Mouse (Mus musculus): ENCODE measurements around the gene C2. TPM values are rescaled to one million over a fixed set of nuclear protein-coding genes. Genes with fewer than 3 reads are reported as not detected.

The C2 gene
- polyA plus RNA-seq, 1 experiment from 2014 or later, result 2.2 TPM

DNA sequence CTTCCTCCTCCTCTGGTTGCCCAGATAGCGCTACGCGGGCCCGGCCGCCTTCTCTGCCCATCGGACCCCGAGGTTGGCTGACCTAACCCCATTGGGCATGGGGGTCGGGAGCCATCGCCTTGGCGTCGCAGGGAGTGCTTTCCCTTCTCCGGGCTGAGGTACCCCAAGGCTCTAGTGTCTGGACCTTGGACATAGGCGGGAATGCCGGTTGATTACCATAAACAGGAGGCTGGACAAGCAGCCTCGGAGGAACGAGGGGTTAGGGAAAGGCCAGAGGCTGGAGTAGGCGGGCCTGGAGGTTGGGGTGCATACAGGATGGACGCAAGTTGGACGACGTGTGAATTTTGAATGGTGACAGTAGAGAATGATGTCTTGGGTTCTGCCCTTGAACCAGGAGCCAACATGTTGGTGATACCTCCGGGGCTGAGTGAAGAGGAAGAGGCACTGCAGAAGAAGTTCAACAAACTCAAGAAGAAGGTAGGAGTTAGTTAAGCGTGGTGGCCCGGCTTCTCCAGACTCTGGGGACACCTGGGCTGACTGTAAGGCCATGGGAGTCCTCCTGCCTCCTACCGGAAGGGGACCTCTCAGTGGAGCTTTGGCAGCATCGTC, 47.4 kb downstream of the C2 start:
- Histone ChIP-seq H3K4me1 (ENCODE audit: control insufficient read depth, insufficient read depth, low read length) (peaks cover 13% of the 10 kb centered on the region), H3K27me3 (ENCODE audit: control insufficient read depth, insufficient read depth, low read length) (no peaks in the 10 kb centered on the region), H3K4me3 (ENCODE audit: low read length) (peak overlapping the region; percentile 86), H3K9ac (ENCODE audit: low read length) (peak overlapping the region; percentile 92), H3K9me3 (replicated peaks; ENCODE audit: control insufficient read depth, low read length) (no peaks in the 10 kb centered on the region), H3K4me2 (ENCODE audit: low read depth, low read length) (peak overlapping the region; percentile 91), H3K36me3 (ENCODE audit: control insufficient read depth, insufficient read depth) (peaks cover 33% of the 10 kb centered on the region), H3K27ac (ENCODE audit: low read length) (no peak overlapping the region)
- WGBS, result 1% methylated on average over 25 of the region's 25 CpGs
- ATAC-seq (replicated peaks; ENCODE audit: extremely low read depth, insufficient read depth, low FRiP score), result peak; percentile 7; the same call in 1 of the 2 replicates

DNA sequence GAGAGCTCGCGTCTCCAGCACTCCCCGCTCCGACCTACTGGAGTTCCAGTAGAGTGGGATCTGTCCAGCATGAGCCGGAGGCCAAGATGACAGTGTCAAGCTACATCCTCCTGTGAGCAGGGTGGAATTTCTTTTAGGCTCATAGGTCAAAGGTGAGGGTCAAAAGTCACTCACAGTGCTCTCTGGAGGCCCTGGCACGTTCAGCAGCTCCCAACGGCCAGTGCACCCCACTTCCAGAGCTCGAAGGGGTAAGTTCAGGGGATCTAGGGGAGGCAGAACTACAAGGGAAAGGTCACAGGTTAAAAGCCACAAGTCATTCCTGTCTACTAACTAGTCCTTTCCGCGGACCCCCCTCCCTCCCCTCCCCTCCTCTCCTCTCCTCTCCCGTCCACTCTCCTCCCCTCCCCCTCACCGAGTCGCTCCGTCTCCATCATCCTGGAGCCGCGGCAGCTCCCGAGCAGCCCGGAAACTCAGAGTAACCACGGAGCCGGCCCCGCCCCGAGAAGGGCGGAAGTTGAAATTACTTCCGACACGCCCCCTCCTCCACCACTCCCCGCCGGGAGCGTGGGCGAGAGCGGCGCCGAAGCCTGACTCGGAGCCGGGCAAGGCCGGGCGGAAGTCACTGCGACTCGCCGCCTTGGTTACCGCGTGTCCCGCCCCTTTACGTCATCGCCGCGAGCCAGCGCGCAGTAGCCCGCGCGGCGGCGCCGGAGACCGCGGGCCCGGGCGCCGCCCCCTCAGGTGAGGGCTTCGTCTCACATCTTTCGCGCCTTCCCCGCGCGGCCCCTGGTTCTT, 48.1 kb downstream of the C2 start, which contains the start of the genes Skiv2l and Nelfe:
TSS of gene Skiv2l (minus strand) at position 489 of the 795 bp plus-strand sequence.
TSS of gene Nelfe (plus strand) at position 670 of the 795 bp plus-strand sequence.
- H3K36me3 ChIP-seq (ENCODE audit: control insufficient read depth, insufficient read depth), result peaks cover 33% of the 10 kb centered on the region
- H3K27me3 ChIP-seq (ENCODE audit: control insufficient read depth, insufficient read depth, low read length), result no peaks in the 10 kb centered on the region
- H3K27ac ChIP-seq (ENCODE audit: low read length), result no peak within 1 kb of the TSS
- H3K4me1 ChIP-seq (ENCODE audit: control insufficient read depth, insufficient read depth, low read length), result peaks cover 13% of the 10 kb centered on the region
- H3K9me3 ChIP-seq (replicated peaks; ENCODE audit: control insufficient read depth, low read length), result no peaks in the 10 kb centered on the region
- ATAC-seq (replicated peaks; ENCODE audit: extremely low read depth, insufficient read depth, low FRiP score), result peak; percentile 97
- peak within 1 kb of the TSS; percentile 91 for H3K4me2 ChIP-seq (ENCODE audit: low read depth, low read length)
- H3K4me3 ChIP-seq (ENCODE audit: low read length), result peak within 1 kb of the TSS; percentile 86
- under 1% methylated on average over 65 of the region's 65 CpGs for WGBS
- peak within 1 kb of the TSS; percentile 92 for H3K9ac ChIP-seq (ENCODE audit: low read length)

DNA sequence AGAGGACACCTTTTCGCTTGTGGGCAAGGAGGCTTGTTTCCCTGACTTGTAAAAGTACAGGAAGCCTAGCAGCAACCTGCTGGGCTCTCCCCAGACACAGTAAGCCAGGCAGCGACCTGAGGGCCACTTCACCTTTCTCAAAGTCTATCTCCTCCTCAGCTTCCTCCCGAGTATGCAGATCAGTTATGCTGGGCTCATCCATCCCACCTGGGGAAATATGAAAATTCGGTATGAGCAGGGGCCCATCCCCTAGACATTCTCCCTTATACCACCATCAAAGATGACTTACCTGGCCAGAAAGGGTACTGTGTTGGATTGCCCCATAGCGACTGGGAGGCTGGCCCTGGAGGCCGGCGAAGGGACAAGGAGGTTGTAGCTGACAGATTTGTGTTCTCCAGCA, 50.5 kb downstream of the C2 start:
- ATAC-seq (replicated peaks; ENCODE audit: extremely low read depth, insufficient read depth, low FRiP score), result no peak
- H3K9ac ChIP-seq (ENCODE audit: low read length), result no peak overlapping the region
- no peak overlapping the region for H3K27ac ChIP-seq (ENCODE audit: low read length)
- H3K4me3 ChIP-seq (ENCODE audit: low read length), result no peak overlapping the region
- no peaks in the 10 kb centered on the region for H3K27me3 ChIP-seq (ENCODE audit: control insufficient read depth, insufficient read depth, low read length)
- peaks cover 22% of the 10 kb centered on the region for H3K36me3 ChIP-seq (ENCODE audit: control insufficient read depth, insufficient read depth)
- H3K4me2 ChIP-seq (ENCODE audit: low read depth, low read length), result no peak overlapping the region
- H3K9me3 ChIP-seq (replicated peaks; ENCODE audit: control insufficient read depth, low read length), result no peaks in the 10 kb centered on the region
- WGBS, result 87% methylated on average over 7 of the region's 7 CpGs
- H3K4me1 ChIP-seq (ENCODE audit: control insufficient read depth, insufficient read depth, low read length), result peaks cover 13% of the 10 kb centered on the region

DNA sequence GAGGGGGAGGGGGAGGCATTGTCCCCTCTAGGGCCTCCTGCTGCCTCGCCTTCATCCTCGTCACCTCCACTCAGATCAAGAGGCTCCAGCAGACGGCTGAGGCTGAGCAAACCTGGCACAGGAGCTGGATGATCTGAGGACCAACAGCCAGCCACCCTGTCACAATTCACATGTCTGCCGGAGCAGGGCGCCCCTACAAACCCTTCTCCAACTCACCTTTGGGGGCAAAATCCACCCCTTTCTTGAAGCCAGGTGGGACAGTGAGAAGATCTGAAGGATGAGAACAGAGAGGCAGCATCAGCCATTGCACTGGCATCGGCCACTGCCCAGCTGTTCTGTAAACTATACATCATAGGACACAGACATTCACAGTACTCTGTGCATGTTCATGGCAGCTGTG, 50.9 kb downstream of the C2 start:
- no peak overlapping the region for H3K27ac ChIP-seq (ENCODE audit: low read length)
- H3K4me2 ChIP-seq (ENCODE audit: low read depth, low read length), result no peak overlapping the region
- H3K9ac ChIP-seq (ENCODE audit: low read length), result no peak overlapping the region
- H3K4me3 ChIP-seq (ENCODE audit: low read length), result no peak overlapping the region
- H3K4me1 ChIP-seq (ENCODE audit: control insufficient read depth, insufficient read depth, low read length), result peaks cover 13% of the 10 kb centered on the region
- H3K36me3 ChIP-seq (ENCODE audit: control insufficient read depth, insufficient read depth), result peaks cover 18% of the 10 kb centered on the region
- no peaks in the 10 kb centered on the region for H3K27me3 ChIP-seq (ENCODE audit: control insufficient read depth, insufficient read depth, low read length)
- H3K9me3 ChIP-seq (replicated peaks; ENCODE audit: control insufficient read depth, low read length), result no peaks in the 10 kb centered on the region
- no peak for ATAC-seq (replicated peaks; ENCODE audit: extremely low read depth, insufficient read depth, low FRiP score)
- 86% methylated on average over 6 of the region's 6 CpGs for WGBS

DNA sequence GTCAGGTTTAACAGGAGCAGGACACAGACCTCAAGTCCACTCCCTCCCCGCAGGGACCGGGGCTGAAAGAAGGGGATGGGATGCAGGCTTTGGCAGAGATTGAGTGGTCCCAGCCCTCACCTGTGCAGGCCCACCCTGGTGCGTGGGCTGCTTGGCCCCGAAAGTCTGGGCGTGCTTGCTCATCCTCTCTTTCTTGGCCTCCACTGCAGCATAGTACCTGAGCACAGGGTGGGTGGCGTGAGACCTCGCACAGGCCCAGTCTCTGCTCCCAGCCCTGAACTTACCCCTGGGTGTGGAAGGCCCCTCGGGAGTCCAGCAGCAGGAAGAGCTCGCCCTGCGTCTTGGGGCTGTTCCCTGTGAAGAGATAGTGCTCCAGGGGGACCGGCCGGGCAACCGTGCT, 53.2 kb downstream of the C2 start:
- no peak for ATAC-seq (replicated peaks; ENCODE audit: extremely low read depth, insufficient read depth, low FRiP score)
- 87% methylated on average over 13 of the region's 13 CpGs for WGBS
- H3K36me3 ChIP-seq (ENCODE audit: control insufficient read depth, insufficient read depth), result peaks cover 29% of the 10 kb centered on the region

DNA sequence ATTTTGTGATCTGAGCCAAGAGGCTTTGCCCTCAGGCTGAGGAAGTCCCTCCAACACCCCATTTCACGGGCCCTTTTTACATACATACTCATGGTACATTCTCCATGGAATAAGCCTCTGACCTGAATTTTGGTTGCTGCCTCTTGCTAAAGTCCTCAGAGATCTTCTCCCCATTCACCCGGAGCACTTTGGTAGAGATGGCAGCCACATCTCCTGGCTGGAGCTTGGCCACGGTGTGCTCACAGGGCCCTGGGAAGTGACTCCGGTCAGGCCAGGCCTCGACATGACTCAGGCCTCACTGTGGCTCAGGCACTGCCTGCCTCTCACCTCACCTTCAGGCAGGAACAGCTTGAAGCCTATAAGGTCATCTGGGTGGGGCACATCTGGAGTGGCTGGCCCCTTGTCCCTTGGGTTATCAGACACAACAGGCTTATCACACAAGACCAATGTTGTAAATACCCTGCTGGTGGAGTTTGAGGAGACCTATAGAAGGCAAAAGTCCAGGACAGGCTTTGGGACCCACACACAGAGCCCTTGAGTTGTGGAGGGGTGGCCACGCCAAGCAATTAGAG, 57.2 kb downstream of the C2 start:
- Histone ChIP-seq H3K9me3 (replicated peaks; ENCODE audit: control insufficient read depth, low read length) (no peaks in the 10 kb centered on the region), H3K27me3 (ENCODE audit: control insufficient read depth, insufficient read depth, low read length) (no peaks in the 10 kb centered on the region), H3K4me1 (ENCODE audit: control insufficient read depth, insufficient read depth, low read length) (peaks cover 15% of the 10 kb centered on the region), H3K9ac (ENCODE audit: low read length) (no peak overlapping the region), H3K27ac (ENCODE audit: low read length) (no peak overlapping the region), H3K36me3 (ENCODE audit: control insufficient read depth, insufficient read depth) (peaks cover 25% of the 10 kb centered on the region), H3K4me3 (ENCODE audit: low read length) (no peak overlapping the region), H3K4me2 (ENCODE audit: low read depth, low read length) (no peak overlapping the region)
- WGBS, result 80% methylated on average over 6 of the region's 6 CpGs
- ATAC-seq (replicated peaks; ENCODE audit: extremely low read depth, insufficient read depth, low FRiP score), result no peak

More for the DNA sequence above, 53.2 kb downstream of the C2 start:
- Histone ChIP-seq H3K4me3 (ENCODE audit: low read length) (no peak overlapping the region), H3K4me1 (ENCODE audit: control insufficient read depth, insufficient read depth, low read length) (peaks cover 4% of the 10 kb centered on the region), H3K9me3 (replicated peaks; ENCODE audit: control insufficient read depth, low read length) (no peaks in the 10 kb centered on the region), H3K4me2 (ENCODE audit: low read depth, low read length) (no peak overlapping the region), H3K27ac (ENCODE audit: low read length) (no peak overlapping the region), H3K27me3 (ENCODE audit: control insufficient read depth, insufficient read depth, low read length) (no peaks in the 10 kb centered on the region), H3K9ac (ENCODE audit: low read length) (no peak overlapping the region)

DNA sequence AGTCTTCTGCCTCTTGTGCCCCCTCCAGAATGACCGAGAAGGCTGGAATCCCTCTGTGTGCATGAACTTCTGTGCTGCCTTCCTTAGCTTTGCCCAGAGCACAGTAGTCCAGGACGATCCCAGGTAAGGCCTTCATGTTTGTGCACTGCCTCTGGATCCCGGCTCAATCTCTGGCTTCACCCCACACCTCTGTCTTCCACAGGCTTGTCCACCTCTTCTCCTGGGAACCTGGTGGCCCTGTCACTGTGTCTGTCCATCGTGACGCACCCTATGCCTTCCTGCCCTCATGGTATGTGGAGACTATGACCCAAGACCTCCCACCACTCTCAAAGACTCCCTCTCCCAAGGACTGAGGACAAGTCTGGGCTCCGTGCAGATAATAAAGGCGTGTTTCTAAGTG, 59.3 kb downstream of the C2 start:
- Histone ChIP-seq H3K27ac (ENCODE audit: low read length) (no peak overlapping the region), H3K4me2 (ENCODE audit: low read depth, low read length) (no peak overlapping the region), H3K4me1 (ENCODE audit: control insufficient read depth, insufficient read depth, low read length) (peaks cover 18% of the 10 kb centered on the region), H3K9ac (ENCODE audit: low read length) (no peak overlapping the region), H3K4me3 (ENCODE audit: low read length) (no peak overlapping the region), H3K27me3 (ENCODE audit: control insufficient read depth, insufficient read depth, low read length) (no peaks in the 10 kb centered on the region), H3K9me3 (replicated peaks; ENCODE audit: control insufficient read depth, low read length) (no peaks in the 10 kb centered on the region), H3K36me3 (ENCODE audit: control insufficient read depth, insufficient read depth) (peaks cover 25% of the 10 kb centered on the region)
- 87% methylated on average over 7 of the region's 7 CpGs for WGBS
- no peak for ATAC-seq (replicated peaks; ENCODE audit: extremely low read depth, insufficient read depth, low FRiP score)

DNA sequence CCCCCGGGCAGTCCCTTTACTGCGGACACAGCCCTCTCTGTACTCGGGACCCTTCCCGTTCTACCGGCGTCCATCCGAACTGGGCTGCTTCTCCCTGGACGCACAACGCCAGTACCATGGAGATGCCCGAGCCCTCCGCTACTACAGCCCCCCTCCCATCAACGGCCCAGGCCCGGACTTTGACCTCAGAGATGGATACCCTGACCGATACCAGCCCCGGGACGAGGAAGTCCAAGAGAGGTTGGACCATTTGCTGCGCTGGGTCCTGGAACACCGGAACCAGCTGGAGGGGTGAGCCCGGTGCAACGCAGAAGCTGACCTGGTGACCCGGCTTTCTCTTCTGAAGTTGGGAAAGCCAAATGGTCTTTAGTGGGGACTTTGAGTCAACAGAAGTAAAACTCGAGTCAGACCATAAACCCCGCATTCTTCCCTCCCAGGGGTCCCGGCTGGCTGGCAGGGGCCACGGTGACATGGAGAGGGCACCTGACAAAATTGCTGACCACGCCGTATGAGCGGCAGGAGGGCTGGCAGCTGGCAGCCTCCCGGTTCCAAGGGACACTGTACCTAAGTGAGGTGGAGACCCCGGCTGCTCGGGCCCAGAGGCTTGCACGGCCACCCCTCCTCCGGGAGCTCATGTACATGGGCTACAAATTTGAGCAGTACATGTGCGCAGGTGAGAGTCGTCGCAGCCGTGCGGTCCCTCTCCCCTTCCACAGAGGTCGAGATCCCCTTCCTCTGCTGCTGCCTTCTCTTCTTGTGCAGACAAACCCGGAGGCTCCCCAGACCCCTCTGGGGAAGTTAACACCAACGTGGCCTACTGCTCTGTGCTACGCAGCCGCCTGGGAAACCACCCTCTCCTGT, 60.4 kb downstream of the C2 start:
- Histone ChIP-seq H3K4me3 (ENCODE audit: low read length) (peak overlapping the region; percentile 81), H3K27ac (ENCODE audit: low read length) (peak overlapping the region; percentile 59), H3K36me3 (ENCODE audit: control insufficient read depth, insufficient read depth) (peaks cover 18% of the 10 kb centered on the region), H3K9ac (ENCODE audit: low read length) (peak overlapping the region; percentile 75), H3K4me2 (ENCODE audit: low read depth, low read length) (peak overlapping the region; percentile 98), H3K4me1 (ENCODE audit: control insufficient read depth, insufficient read depth, low read length) (peaks cover 18% of the 10 kb centered on the region), H3K27me3 (ENCODE audit: control insufficient read depth, insufficient read depth, low read length) (no peaks in the 10 kb centered on the region), H3K9me3 (replicated peaks; ENCODE audit: control insufficient read depth, low read length) (no peaks in the 10 kb centered on the region)
- no peak for ATAC-seq (replicated peaks; ENCODE audit: extremely low read depth, insufficient read depth, low FRiP score)
- WGBS, result 35% methylated on average over 43 of the region's 43 CpGs

All from heart, embryonic 16.5 days (tissue).